Mouse (Mus musculus) layer of hippocampus, postnatal 14 days (tissue): ENCODE results near the gene Trove2. TPM values are rescaled to one million over a fixed set of nuclear protein-coding genes. Genes with fewer than 3 reads are reported as not detected.
A peak's percentile ranks its signal among the peaks of the same experiment; 100 is the strongest.
"Not testable (repeated sequence)": the region's sequence is repeated elsewhere in the genome, so short reads cannot be mapped to it uniquely, and the experiment has no call there.

ENCODE experiments used
- DNase-seq, 2 experiments: peaks; one replicate each; pipeline ENCODE4 v3.0.0; 2021 to 2022; ENCODE audit warnings: low spot score in 2 of 2, mixed read lengths in 1 of 2
- total RNA-seq, 2 experiments: library from RNA; stranded (reverse); gene quantifications; 2 replicates each; pipeline ENCODE4 v1.2.3; 2021

Trove2 gene
- total RNA-seq, 2 experiments from 2014 or later, result 28.0 to 29.9 TPM

DNA sequence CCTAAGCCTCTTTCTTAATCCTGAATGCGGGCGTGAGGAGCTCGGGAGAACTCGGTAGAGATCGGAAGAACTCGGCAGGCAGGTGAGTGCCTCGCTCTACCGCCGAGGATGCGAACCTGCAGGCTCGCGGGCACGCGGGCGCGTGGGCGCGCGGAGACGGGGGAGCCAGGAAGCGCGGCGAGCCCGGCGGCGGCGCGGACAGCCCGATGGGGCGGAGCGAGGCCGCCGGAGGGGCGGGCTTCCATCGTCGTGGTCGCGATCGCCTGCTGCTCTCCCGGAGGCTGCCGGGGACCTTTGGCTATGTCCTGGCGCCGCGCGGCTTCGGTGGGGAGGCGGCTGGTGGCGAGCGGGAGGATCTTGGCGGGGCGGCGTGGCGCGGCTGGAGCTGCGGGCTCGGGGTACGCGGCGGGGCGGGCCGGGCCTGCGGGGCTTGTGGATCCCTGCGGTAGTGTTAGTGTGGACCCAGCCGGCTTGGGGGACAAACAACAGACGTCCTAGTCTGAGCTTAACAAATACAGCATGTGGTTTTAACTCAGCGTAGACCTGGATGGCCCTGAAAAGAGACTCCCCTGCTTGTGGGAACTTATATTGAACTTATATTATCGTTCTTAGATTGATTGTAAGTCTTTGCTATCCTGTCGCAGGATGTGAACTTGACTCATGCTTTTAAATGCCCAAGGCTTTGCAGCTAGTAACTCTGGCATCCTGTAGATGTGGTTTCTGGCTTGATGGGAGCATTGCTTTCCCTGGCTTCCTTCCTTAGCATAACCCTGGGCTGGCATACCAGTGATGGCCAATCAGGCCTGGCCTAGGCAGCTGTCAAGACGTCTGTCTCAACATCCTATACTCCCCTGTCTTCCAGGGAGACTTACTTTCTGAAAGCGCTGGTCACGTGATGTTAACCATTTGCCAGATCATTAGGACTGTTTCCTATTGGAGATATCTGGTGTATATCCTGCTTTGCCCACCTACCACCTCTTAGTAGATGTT, 37.2 kb downstream of the Trove2 start:
- DNase-seq, result peak; percentile 77 to 87

DNA sequence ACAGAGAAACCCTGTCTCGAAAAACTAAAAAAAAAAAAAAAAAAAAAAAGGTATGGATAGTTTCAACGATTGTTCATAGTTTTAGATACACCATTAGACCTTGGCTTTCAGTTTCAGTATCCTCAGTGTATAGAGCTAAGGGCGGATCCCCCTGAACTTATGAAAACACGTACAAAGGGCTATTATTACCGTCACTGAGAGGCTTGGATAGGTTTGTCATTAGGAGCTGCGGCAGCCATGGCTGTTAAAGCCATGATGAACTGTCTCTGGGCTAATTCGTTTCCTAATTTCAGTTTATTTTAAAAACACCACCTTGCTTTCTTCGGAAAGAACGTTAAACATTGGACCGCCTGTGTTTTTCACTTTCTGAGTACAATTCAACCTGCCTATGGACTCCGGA, 38.1 kb downstream of the Trove2 start:
- DNase-seq, result no peak

DNA sequence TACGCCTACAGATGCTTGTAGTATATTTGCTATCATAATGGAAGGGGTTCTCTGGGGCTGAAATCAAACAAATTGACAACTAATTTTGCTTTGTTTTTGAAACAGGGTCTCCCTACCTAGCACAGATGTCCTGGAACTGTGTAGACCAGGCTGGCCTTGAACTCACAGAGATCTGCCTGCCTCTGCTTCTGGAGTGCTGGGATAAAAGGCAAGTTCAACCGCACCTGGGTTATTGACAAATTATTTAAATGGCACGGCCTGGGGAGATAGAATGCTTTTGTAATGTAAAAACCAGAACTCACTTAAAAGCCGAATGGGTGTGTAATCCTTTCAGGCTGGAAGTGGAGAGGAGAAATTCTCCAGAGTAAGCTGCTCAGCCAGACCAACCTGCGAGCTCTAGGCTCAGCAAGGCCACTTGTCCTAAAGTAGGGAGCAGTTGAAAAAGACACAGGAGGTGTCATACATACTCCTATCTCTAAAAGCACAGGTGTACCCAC, 42.9 kb downstream of the Trove2 start:
- no peak for DNase-seq

DNA sequence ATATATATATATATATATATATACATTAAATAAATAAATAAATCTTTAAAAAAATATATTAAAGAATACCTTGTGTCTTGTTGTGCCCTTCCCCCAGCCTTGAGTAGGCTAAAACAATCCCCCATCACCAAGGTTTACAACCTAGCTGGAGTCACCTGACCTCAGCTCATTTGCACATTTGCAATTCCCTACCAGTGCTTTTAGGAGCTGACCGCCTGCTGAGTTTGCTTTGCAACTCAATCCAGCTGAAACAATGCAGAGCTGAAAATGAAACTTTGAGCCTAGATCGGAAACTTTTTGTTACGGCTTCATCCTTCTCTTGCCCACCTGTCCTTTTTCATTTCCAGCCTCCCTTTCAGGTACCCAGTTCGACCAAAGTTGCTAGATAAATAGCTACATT, 45.2 kb downstream of the Trove2 start:
- no peak for DNase-seq

GRCm38 (mm10) chr1:143730899-143731298, 46.0 kb downstream of the Trove2 start:
- no peak for DNase-seq

DNA sequence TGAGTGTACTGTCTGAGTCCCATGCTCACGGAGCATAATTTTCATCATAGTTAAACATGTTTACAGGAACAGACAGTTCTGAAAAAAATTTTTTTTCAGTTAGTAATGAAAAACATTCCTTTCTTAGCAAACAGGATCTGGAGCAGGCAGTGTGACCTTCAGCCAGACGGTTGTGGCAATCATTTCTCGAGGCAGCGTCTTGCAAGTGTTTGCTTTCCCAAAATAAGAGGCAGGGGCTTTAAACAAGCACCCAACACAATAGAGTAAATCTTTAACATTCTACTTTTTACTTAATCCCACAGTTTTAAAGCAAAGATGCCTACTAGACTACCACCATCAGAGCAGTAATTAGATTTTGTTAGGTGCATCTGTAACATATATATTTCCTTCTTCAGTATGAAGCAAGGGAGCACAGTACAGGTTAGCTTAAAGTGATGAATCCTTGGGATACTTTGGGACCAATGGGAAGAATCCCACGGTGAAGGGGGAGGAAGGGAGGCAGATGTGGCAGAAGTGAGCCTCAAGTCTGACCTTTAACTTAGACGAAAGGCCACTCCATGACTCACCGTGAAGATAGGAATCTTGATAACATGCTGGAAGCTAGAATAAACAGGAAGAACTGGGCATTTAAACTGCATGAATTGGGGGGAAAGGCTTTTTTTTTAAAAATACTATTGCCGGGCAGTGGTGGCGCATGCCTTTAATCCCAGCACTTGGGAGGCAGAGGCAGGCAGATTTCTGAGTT, 49.0 kb downstream of the Trove2 start:
- DNase-seq, result no peak

- no peak for DNase-seq
Observed at GRCm38 (mm10) chr1:143724456-143725064, 52.3 kb downstream of the Trove2 start.

GRCm38 (mm10) chr1:143716038-143716437, 60.8 kb downstream of the Trove2 start, which contains the start of gene Glrx2:
Gene Glrx2 (plus strand): TSS chr1:143716338.
- not testable (repeated sequence) for DNase-seq

GRCm38 (mm10) chr1:143710627-143710976, 66.3 kb downstream of the Trove2 start:
- no peak for DNase-seq

DNA sequence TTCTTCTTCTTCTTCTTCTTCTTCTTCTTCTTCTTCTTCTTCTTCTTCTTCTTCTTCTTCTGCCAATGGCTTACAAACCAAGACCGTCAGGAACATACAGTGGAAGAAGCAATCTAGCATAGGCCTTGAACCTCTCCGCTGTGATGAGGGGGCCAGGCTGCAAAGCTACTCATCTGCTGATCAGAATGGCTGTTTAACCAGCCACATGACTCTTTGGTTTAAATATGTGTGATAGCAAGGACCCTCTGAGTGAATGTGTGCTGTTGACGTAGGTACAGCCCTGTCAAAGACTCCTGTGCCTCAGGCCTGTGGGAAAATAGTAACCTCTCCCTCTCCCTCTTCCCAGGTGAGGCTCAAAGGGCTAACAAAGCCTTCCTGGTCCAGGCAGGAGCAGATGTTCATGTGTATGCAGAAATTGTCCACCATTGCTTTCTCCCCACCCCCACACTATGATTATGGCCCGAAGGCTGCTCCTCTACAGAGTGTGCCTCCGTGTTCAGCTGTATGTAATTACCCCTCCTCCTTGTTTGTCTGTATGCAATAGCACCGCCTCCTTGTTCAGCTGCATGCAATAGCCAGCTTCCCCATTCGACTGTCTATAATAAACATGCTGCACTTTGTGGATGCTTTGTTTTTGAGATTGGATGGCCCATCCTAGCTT, 66.8 kb downstream of the Trove2 start:
- DNase-seq, result no peak

DNA sequence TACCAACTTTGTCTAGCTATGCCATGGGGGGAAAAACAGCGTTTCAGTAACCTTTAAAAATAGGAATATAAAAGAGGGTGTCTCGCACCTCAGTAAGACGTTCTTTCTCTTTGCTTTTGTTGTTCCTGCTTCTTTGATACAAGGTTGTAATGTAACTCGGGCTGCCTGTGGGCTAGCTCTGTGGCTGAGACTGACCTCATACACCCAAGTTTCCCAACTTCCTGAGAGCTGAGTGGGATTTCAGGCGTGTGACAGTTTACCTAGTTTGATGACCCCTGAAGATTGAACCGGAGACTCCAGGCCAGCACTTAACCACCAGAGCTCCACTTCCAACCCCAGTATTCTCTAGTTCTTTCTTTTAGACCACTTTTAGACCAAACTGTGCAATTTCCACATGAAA, 68.5 kb downstream of the Trove2 start:
- DNase-seq, result no peak

- no peak for DNase-seq
Observed at GRCm38 (mm10) chr1:143707006-143707405, 69.9 kb downstream of the Trove2 start.

GRCm38 (mm10) chr1:143702741-143703262, 74.1 kb downstream of the Trove2 start, which contains the start of gene Cdc73:
Gene Cdc73 (minus strand): TSS chr1:143702893.
- peak; percentile 90 to 93 for DNase-seq

DNA sequence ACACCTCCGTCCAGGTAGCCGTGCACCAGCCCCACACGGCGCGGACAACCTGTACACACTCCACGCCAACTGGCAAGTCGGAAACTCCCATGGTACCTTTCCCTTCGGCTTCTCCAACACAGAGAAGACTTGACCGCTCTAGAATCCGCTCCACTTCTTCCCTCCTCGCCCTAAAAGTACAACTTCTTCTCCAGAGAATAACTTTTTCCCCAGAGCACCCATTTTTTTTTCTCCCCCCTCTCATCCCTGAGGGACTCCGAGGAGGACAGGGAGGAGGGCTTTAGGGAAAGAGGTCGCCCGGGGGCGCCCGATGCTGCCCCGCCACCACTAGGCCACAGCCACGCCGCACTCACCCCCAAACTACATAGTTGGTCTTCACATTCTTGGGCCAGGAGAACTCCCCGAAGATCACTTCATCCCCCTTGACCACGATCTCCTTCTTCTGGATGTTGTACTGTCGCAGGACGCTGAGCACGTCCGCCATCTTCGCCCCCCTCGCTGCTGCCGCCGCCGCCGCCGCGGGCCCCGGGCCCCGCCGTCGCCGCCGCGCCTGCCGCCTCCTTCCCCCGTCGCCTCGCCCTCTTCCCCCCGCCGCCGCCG, 74.6 kb downstream of the Trove2 start:
- DNase-seq, result peak in 1 of 2 experiments; percentile 41

DNA sequence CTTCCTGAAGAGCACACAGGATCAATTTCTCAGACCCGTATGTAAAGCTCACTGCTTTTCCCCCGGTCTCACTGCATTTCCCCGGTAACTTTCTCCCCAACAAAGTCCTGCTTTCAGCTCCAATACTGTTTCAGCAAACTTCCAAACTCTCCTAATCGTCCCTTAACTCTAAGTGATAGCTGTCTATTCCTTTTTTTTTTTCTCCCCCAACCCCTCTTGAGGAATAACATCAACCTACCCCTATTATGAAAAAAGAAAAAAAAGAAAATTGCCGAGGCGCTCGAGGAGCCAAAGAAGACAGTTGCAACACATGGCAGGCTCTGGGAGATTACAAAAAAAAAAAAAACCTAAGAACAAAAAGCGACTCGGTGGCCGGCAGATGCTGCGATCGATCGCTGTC, 75.1 kb downstream of the Trove2 start:
- no peak for DNase-seq

Other genes starting within 250 kb of the Trove2 start
- gene B3galt2, start 136.4 kb downstream of the Trove2 start, total RNA-seq, result 10 to 100 TPM; 17.2 to 18.6 TPM
- gene Cdc73, start 74.2 kb downstream of the Trove2 start, total RNA-seq, result 10 to 100 TPM; 52.0 to 55.0 TPM
- 100 to 1,000 TPM; 109 to 112 TPM for gene Glrx2, start 60.7 kb downstream of the Trove2 start, total RNA-seq
- gene Uchl5, start 204 bp upstream of the Trove2 start, total RNA-seq, result 10 to 100 TPM; 32.4 to 35.3 TPM
- 10 to 100 TPM; 34.8 to 42.8 TPM for gene Rgs2, start 227.1 kb upstream of the Trove2 start, total RNA-seq